Mouse (Mus musculus) midbrain, embryonic 14.5 days (tissue): ENCODE results near the gene St3gal4. TPM values are rescaled to one million over a fixed set of nuclear protein-coding genes. Genes with fewer than 3 reads are reported as not detected.

Experiments
- ATAC-seq: fragments of 200-750 bp; cut with Nextera tagmentation; 2 replicates; pipeline ENCODE4 v1.8.0; 2017; ENCODE audit warnings: moderate number of reproducible peaks, moderate library complexity; ENCODE audit not compliant: low FRiP score, low TSS enrichment
- DNase-seq: peaks from one replicate; pipeline ENCODE4 v3.0.0-alpha.2; 2015
- H3K27ac ChIP-seq: fragments of 300-500 bp; sonication (generic); replicated peaks from 2 replicates; pipeline ENCODE4 v1.5.1; 2014; ENCODE audit warnings: mild to moderate bottlenecking, low read depth, low read length, moderate library complexity
- H3K27me3 ChIP-seq: fragments of 300-500 bp; sonication (generic); 2 replicates; pipeline ENCODE4 v1.6.1; 2014; ENCODE audit warnings: low read length, control low read depth, mixed read lengths; ENCODE audit not compliant: control insufficient read depth, insufficient read depth
- H3K36me3 ChIP-seq: fragments of 300-500 bp; sonication (generic); 2 replicates; pipeline ENCODE4 v1.6.1; 2014; ENCODE audit warnings: low read length, control low read depth; ENCODE audit not compliant: control insufficient read depth, insufficient read depth
- H3K4me1 ChIP-seq: fragments of 300-500 bp; sonication (generic); 2 replicates; pipeline ENCODE4 v1.6.1; 2014; ENCODE audit warnings: mild to moderate bottlenecking, antibody characterized with exemption, low read length, control low read depth; ENCODE audit not compliant: control insufficient read depth, insufficient read depth
- H3K4me2 ChIP-seq: fragments of 300-500 bp; sonication (generic); 2 replicates; pipeline ENCODE4 v1.6.1; 2014; ENCODE audit warnings: mild to moderate bottlenecking, low read length, moderate library complexity
- H3K4me3 ChIP-seq: fragments of 300-500 bp; sonication (generic); replicated peaks from 2 replicates; pipeline ENCODE4 v1.5.1; 2014; ENCODE audit warnings: low read depth, low read length
- H3K9ac ChIP-seq: fragments of 300-500 bp; sonication (generic); replicated peaks from 2 replicates; pipeline ENCODE4 v1.6.1; 2014; ENCODE audit warnings: mild to moderate bottlenecking, low read length, moderate library complexity
- H3K9me3 ChIP-seq: fragments of 300-500 bp; sonication (generic); 2 replicates; pipeline ENCODE4 v1.6.1; 2016; ENCODE audit warnings: low read length, control low read depth, mixed read lengths; ENCODE audit not compliant: control insufficient read depth
- WGBS: fragments of 180-500 bp; shearing (Covaris S2); extraction: QIAGEN DNeasy Blood & Tissue Kit; methylation state at CpG from one replicate; pipeline ENCODE4 v1.1.7; 2014; 5-methylcytosine and 5-hydroxymethylcytosine counted together
- polyA plus RNA-seq: library from polyadenylated mRNA; unstranded; fragments of >200 nt; fragmentation: Nextera tagmentation; extraction: Ambion mirVana; gene quantifications from 2 replicates; pipeline ENCODE4 v1.2.1, GENCODE M21; 2014

Gene St3gal4
- polyA plus RNA-seq, 1 experiment from 2014 or later: 11.1 TPM

DNA sequence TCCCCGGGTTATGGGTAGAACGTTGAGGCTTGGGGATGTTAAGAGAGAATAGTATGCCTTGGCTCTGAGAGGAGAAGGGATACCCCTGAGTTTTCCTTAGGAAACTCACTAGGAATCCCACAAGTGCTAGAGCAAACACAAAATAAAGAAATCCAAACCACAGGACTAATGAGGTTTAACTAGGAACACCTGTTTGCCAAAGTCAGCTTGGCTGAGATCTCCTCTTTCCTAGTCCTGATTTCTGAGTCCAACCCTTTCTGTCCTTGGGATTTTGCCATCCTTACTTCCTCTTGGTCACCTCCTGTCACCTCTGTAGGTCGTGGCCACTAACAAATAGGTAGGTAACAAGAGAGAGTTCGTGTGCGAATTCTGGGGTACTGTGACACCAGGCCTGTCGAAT, 92.8 kb downstream of the St3gal4 start:
- DNase-seq (no peak), ATAC-seq (no peak)
- peaks cover 10% of the 10 kb centered on the region for H3K4me1 ChIP-seq
- no peaks in the 10 kb centered on the region for H3K9me3 ChIP-seq
- no peaks in the 10 kb centered on the region for H3K36me3 ChIP-seq
- H3K27ac ChIP-seq: no peak overlapping the region
- peaks cover 4% of the 10 kb centered on the region; the same call in 1 of the 2 replicates for H3K27me3 ChIP-seq
- WGBS: 85% methylated on average over 6 of the region's 6 CpGs
- no peak overlapping the region for H3K4me2 ChIP-seq
- no peak overlapping the region for H3K4me3 ChIP-seq
- no peak overlapping the region for H3K9ac ChIP-seq

DNA sequence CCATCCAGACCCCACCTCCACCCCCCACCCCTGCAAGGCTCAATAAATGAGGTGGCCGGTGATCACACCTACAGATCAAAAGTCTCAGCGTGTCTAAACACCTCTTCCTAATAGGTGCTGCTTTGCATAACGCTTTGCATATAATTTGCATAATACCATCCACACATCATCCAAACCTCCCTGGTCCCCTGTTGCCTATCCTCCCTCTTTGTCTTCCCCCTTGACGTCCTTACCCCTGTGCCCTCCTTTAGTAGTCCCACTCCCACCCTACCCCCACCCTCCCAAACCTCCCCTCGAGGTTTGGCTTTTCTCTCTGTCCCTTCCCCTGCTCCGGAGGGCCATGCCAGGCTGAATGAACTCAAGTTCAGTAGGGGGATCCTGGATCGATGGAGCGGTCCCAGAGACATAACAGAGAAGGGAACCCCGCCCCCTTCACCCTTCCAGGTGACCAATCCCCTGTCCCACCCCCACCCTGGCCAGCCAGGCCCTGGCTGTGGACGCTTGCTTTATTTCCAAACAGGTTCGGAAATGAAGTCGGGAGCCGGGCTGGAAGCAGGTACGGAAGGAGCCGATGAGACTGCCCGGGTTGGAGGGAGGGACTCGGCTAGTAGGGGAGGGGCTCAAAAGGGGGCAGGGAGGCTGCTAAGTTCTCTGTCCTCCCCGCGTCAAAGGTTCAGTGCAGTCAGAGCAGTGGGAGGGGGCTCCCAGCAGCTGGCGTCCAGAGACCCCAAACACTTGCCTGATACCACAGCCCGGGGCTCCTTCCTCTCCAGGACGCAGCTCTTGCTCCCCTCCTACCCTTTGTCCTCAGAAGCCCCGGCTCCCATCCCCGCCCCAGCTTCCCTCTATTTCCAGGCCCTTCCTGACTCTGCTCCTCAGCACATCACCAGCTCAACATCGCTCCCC, 94.2 kb downstream of the St3gal4 start:
- Histone ChIP-seq H3K36me3 (no peaks in the 10 kb centered on the region), H3K9ac (peak overlapping the region; percentile 42), H3K27me3 (peaks cover 4% of the 10 kb centered on the region; the same call in 1 of the 2 replicates), H3K4me1 (peaks cover 10% of the 10 kb centered on the region), H3K27ac (no peak overlapping the region), H3K4me3 (peak overlapping the region; percentile 30), H3K4me2 (peak overlapping the region; percentile 57), H3K9me3 (no peaks in the 10 kb centered on the region)
- DNase-seq (peak; percentile 35), ATAC-seq (peak; percentile 59; the same call in 1 of the 2 replicates)
- 3% methylated on average over 25 of the region's 25 CpGs for WGBS

DNA sequence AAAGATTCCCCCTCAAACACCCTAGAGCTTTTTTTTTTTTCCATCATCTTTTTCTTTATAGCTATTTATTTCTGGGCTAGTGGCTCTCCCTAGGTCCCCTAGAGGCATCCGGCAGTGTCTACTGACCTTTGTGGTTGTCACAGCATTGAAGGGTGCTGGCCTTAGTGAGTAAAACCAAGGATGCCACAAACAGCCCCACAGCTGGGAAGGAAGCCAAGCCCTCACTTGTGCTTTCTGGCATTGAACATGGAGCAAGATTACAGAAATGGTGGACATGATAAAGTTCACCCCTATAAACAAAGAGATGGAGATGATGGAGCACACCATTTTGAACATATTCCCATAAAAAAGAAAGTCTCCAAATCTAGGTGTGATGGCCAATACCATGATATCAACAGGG, 97.3 kb downstream of the St3gal4 start:
- H3K4me3 ChIP-seq: no peak overlapping the region
- no peaks in the 10 kb centered on the region for H3K9me3 ChIP-seq
- H3K4me1 ChIP-seq: peaks cover 23% of the 10 kb centered on the region
- no peak for ATAC-seq
- peaks cover 4% of the 10 kb centered on the region; the same call in 1 of the 2 replicates for H3K27me3 ChIP-seq
- no peaks in the 10 kb centered on the region for H3K36me3 ChIP-seq
- no peak overlapping the region for H3K9ac ChIP-seq
- H3K27ac ChIP-seq: no peak overlapping the region
- H3K4me2 ChIP-seq: no peak overlapping the region
- no peak for DNase-seq
- 89% methylated on average over 1 of the region's 1 CpGs for WGBS

DNA sequence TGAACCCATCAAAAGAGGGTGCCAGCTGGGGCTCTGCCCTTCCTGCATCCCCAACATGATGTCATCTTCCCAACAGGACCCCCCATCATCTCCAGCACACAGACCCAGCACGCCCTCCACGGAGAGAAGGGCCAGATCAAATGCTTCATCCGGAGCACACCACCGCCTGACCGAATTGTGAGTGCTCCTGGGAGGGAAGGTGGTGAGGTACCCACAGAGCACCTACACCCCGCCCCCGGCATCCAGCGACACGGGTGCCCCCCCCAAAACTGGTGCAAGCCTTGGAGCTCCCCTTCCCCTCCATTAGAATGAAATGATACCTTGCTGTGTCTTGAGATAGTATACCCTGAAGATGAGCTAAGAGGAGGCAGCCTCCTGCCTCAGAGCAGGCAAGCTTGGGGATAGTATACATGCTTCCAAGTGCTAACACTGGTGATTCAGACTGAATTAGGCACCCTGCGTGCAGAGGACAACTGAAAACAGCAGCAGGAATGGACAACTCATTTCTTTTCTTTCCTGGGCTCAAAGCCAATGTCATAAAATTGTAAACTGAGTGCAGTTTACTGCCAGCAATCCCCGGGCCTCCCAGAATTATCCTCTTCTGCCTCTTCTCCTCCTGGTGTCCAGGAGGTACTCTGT, 98.9 kb downstream of the St3gal4 start:
- Histone ChIP-seq H3K9ac (no peak overlapping the region), H3K4me2 (no peak overlapping the region), H3K27ac (no peak overlapping the region), H3K9me3 (no peaks in the 10 kb centered on the region), H3K4me3 (no peak overlapping the region), H3K4me1 (peaks cover 22% of the 10 kb centered on the region), H3K36me3 (no peaks in the 10 kb centered on the region), H3K27me3 (no peaks in the 10 kb centered on the region; the same call in 1 of the 2 replicates)
- 61% methylated on average over 11 of the region's 11 CpGs for WGBS
- DNase-seq: no peak
- no peak for ATAC-seq

DNA sequence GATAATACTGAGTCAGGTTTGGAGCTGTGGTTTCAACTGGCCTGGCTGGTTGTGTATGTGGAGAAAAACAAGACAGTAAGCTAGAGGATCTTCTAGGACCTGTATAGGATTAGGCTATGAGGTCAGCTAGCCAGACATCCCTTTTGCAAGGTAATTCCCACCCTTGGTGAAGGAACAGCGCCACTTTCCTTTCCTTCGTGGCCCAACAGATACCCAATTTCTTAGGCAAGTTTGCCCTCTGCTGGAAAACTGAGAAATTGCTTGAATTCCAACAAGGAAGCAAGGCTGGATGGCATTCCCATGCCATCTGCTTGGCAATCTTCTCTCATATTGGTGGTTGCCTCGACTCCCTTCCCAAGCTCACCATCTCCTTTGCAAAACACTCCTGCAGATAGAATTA, 99.7 kb downstream of the St3gal4 start:
- Histone ChIP-seq H3K4me3 (no peak overlapping the region), H3K4me1 (peaks cover 15% of the 10 kb centered on the region), H3K36me3 (no peaks in the 10 kb centered on the region), H3K9ac (no peak overlapping the region), H3K27me3 (no peaks in the 10 kb centered on the region), H3K9me3 (no peaks in the 10 kb centered on the region), H3K4me2 (no peak overlapping the region), H3K27ac (no peak overlapping the region)
- DNase-seq (peak; percentile 93), ATAC-seq (no peak; the same call in 1 of the 2 replicates)
- WGBS: 8% methylated on average over 3 of the region's 3 CpGs

DNA sequence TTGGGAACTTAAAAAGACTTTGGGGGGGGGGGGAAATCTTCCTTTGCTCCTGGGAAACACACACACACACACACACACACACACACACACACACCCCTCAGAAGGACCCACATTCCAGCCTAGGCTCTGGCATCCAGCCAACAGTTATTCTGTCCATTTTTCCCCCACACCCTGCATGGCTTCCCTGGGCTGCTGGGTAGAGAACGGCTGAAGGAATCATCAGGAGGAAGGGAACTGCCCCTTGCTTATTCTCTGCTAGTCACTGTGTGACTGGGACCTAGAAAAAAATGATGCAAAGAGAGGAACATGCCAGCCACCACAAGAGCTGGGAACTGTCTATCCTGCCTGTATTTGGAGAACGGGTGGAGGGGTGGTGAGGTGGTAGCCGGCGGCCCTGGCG, 101.0 kb downstream of the St3gal4 start:
- H3K9me3 ChIP-seq: no peaks in the 10 kb centered on the region
- 63% methylated on average over 5 of the region's 5 CpGs for WGBS
- no peak overlapping the region for H3K27ac ChIP-seq
- H3K36me3 ChIP-seq: no peaks in the 10 kb centered on the region
- no peaks in the 10 kb centered on the region for H3K27me3 ChIP-seq
- ATAC-seq: peak; percentile 9; the same call in 1 of the 2 replicates
- no peak overlapping the region; the same call in 1 of the 2 replicates for H3K4me2 ChIP-seq
- no peak overlapping the region for H3K4me3 ChIP-seq
- H3K9ac ChIP-seq: no peak overlapping the region; the same call in 1 of the 2 replicates
- peak; percentile 43 for DNase-seq
- peaks cover 13% of the 10 kb centered on the region; the same call in 1 of the 2 replicates for H3K4me1 ChIP-seq

DNA sequence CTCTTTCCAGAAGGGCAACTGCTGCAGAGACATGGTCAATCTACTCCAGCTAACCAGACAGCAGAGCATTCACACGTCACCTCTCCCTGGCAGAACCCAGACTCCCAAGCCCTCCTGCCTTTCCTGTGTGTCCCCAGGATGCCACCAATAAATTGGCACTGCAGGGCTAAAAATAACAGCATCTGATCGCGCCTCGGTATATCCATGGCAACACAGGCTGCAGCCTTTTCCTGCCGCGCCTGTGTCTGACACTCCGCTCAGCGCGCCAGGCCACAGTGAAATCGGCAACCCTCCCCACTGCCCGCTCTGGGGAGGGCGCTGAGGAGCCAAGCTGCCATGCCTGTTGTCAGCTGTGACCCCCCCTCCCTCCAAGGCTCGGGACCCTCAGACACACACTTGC, 101.5 kb downstream of the St3gal4 start:
- H3K27ac ChIP-seq: peak overlapping the region; percentile 42
- H3K27me3 ChIP-seq: no peaks in the 10 kb centered on the region
- peak overlapping the region; percentile 16; the same call in 1 of the 2 replicates for H3K9ac ChIP-seq
- DNase-seq: peak; percentile 74
- no peak overlapping the region for H3K4me3 ChIP-seq
- no peaks in the 10 kb centered on the region for H3K36me3 ChIP-seq
- peaks cover 13% of the 10 kb centered on the region; the same call in 1 of the 2 replicates for H3K4me1 ChIP-seq
- peak; percentile 54; the same call in 1 of the 2 replicates for ATAC-seq
- 29% methylated on average over 13 of the region's 13 CpGs for WGBS
- peak overlapping the region; percentile 37 for H3K4me2 ChIP-seq
- no peaks in the 10 kb centered on the region for H3K9me3 ChIP-seq

DNA sequence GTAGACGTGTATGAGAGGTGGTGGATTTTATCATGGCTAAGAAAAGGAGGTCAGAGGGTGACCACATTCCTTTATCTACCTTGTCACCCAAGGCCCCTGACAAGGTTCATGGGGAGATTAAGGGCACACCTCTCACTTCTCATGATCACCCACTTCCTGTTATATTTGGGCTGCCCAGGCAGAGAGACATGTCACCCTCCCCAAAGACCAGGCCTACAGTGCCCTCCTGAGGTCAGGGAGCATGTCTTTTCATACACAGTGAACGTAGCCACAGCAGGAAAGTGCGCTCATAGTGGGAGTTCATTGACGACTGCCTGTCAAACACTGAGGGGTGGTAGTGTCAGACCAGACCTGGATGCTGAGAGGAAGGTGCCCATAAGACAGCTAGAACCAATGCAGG, 102.3 kb downstream of the St3gal4 start:
- Histone ChIP-seq H3K4me2 (no peak overlapping the region), H3K27me3 (no peaks in the 10 kb centered on the region), H3K27ac (no peak overlapping the region), H3K9ac (no peak overlapping the region), H3K4me1 (peaks cover 13% of the 10 kb centered on the region; the same call in 1 of the 2 replicates), H3K9me3 (no peaks in the 10 kb centered on the region), H3K4me3 (no peak overlapping the region), H3K36me3 (no peaks in the 10 kb centered on the region)
- ATAC-seq (no peak), DNase-seq (peak; percentile 71)
- WGBS: 49% methylated on average over 4 of the region's 4 CpGs
